Mouse (Mus musculus): Measurements from ENCODE around the gene Cflar.
A peak's percentile ranks its signal among the peaks of the same experiment; 100 is the strongest.

The Cflar gene

GRCm38 (mm10) chr1:58712076-58713061, 1.1 kb downstream of the Cflar start:
- DNase-seq, result peak; percentile 62

GRCm38 (mm10) chr1:58713081-58713892, 2.0 kb downstream of the Cflar start:
- peak; percentile 71 for DNase-seq

DNA sequence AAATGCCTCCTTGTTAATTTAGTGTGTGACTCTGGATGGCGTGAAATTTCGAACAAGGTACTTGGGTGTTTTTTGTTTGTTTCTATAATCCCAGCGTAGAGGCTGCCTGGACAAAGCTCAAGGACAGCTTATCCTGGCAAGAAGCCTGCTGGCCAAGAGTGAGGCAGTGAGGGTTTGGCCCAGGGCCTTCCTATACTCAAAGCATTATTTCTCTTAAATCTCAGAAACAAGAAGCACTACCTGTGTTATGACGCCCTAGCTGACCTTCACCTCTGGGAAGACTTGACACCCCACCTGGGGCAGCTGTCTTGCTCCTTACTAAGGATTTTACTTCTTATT, 2.6 kb downstream of the Cflar start:
- peak; percentile 79 for DNase-seq

DNA sequence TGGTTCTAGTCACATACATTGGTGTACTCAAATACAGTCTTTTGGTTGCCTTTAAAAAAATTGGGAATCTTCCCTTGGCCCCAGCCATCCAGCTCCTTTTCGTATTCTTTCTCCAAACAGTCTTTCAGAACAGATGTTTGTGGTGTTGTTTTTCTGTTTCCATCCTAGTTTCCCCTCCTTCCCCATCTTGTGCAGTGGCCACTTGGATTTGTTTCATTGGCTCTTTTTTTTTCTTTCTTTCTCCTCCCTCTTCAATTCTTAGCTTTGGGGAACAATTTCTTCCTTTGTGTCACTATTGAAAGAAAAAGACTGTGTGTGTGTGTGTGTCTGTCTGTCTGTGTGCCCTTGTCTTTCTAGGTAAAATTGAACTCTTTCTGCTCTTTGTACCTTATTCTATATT, 3.1 kb downstream of the Cflar start:
- no peak for DNase-seq

DNA sequence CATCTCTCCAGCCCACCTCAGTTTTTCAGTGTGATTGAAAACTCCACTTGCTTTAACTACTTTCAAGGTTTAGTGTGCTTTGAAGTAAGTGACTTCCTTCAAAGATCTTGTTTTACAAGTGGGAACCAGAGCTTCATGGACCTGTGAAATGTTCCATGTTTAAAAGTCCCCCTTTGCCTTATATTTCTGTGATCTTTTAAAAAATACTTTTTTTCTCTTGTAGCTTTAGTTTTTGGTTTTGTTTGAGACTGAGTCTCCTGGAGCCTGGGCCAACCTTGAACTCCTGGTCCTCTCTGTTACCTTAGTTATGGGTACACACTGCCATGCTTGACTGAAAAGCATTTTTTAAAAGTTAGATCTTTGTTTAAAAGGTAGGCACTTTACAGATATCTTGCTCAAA, 4.2 kb downstream of the Cflar start:
- DNase-seq, result no peak

DNA sequence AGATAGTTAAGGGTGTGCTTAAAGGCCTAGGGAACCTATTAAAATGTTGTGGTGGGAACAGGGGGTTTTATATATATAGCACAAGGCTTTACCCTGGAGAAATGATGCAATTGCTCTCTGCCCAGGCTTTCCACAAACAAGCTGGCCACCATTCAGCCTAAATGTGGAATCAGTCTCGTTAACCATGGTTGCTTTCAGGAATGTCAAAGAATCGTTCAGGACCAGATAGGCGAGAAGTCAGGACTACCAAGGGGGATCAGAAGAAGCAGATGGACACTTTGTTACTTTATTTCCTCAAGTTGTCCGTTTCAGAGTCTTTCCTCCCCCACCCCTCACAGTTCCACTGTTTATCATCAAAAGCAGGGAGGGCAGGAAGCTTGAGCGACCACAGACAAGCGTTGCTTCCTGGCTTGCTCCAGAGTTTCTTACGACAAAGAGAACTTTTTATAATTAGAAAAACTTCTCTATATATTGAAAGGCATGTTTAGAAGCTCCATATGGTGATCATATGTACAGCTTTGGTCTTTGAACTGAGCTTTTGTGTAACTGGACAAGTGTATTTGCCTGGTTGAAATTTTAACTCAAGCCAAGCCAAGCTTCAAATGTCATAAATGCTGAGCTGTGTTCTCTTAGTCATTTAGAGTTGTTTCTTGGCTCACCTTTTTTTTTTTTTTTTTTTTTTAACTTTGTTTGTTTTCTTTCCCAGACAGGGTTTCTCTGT, 5.0 kb downstream of the Cflar start:
- DNase-seq, result no peak

GRCm38 (mm10) chr1:58716883-58717220, 5.5 kb downstream of the Cflar start:
- DNase-seq, result no peak

DNA sequence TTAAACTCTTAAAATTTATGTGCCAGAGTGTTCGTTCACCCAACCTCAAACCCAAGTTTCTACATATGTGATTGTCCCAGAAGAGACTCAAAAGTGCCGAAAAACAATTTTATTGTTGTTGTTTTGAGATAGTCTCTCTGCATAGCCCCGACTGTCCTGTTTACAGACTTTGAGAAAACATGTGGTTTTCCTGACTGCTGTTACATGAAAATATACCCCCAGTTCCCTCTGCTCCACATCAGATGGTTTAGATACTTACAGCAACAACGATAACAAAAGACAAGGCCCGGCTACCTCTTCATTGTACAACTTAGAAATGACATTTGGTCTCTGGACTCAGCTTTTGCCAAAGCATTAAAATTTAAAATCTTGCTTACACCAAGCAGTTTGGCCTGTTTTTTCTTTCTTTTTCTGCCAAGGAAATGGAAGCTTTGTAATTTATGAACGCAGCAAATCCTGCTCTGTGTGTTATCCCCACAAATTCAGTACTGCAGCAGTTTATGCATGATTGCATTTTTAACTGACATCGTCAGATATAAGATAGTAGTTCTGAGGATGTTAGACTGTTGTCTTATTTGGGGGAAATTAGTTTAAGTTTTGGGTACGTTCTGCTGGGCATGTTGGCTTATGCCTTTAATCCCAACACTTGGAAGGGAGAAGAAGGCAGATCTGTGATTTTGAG, 6.4 kb downstream of the Cflar start:
- DNase-seq, result no peak

- DNase-seq, result no peak
Observed at GRCm38 (mm10) chr1:58719356-58719945, 8.1 kb downstream of the Cflar start.

GRCm38 (mm10) chr1:58720090-58720489, 8.8 kb downstream of the Cflar start:
- DNase-seq, result peak; percentile 33

DNA sequence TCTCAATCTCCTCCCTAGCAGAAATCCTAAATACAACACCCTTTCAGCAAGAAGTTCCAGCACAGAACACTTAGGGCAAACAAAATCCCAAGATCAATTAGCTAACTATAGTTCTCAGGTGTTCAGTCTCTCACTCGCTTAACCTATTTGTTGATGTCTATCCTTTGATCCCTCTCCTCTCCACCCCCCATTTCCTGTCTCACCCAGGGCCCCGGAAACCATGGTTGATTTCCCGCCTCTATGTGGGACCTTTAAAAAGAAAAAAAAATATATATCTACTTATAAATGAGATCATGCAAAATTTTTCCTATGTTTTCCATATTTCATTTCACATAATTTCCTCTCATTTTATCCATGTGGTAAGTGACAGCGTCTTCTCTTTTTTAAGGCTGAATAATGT, 9.7 kb downstream of the Cflar start:
- DNase-seq, result no peak

DNA sequence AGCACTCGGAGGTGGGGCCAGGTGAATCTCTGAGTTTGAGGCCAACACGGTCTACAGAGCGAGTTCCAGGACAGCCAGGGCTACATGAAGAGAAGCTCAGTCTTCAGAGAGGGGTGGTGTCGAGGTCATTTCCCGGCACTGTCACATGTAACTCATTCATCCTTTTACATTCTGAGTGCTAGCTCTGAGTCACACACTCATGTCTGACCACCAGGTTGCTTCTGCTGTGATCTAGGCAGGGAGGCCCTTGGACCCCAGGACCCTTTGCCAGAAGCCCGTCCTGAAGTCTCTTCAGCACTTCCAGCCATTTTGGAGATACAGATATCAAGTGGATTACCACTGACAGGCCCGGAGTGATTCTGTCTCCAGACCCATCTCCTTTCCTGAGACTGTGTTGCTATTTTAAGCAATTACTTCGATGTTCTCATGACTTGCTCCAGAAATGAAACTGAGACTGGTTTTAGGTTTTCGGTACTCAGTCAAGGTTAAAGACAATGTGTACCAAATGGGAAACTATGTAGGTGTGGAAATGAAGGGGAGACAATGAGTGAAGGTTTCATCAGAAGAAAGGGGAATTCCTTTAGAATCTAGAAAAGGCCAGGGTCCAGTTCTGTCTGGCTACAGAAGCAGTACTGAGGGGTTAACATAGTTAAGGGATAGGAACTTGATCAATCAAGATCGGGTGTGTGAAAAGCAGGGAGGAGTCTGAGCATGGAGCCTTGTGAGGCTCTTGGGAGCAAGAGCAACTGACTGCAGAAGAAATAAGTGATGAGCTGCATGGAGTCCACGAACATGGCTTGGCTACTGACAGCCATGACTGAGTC, 11.0 kb downstream of the Cflar start:
- DNase-seq, result no peak

DNA sequence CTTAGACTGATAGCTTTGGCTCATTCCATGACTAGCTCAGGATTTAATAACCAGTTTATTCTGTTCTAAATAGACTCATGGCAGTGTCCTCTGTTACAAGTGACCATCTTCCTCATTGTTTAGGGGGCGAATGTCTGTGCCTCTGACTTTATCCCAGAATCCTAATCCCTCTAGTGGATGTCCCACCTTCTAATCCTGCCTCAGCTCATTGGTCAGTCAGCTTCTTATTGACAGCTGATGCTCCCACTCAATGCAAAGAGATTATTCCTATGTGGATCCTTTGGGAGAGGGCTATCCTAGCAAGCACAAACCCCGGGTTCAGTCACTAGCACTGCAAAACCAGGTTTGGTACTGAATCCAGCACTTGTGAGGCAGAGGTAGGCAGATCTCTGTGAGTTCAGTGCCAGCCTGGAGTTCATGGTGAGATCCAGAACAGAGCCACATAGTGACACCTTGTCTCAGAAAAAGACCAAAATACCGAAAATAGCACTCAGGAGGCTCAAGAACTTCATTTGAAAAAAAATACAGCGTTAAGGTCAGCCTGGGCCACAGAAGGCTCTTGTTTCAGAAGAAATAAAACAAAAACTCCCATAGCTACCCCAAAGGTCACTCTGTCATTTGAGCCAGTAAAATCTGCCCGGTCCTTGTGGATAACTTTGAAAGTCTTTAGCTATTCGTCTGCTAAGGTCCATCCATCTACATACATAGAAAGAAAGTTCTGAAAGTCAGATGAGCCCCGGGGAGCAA, 11.9 kb downstream of the Cflar start:
- no peak for DNase-seq

DNA sequence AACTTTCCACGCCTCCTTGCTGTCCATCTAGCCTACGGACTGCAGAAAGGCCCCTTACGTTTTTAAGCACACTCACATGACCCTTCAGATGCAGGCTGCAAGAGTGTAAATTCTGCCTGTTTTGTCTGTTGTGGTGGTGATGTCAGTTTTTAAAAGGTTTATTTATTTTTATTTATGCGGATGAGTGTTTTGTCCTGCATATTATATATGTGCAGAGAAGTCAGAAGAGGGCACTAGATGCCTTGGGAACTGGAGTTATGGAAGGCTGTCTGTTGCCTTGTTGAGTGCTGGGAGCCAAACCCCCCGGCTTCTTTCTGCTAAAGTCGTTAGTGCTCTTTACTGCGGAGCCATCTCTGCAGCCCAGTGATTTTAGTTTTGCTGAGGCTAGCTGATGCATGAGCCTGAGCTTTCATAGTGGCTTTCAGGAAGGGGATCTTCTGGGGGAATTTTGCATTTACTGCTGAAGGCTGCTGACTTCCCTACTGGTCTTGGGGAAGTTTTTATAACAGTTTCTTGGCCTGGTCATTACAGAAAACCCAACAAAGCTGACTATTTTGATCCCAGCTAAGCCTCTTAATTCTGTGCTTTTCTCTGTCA, 12.6 kb downstream of the Cflar start:
- DNase-seq, result no peak

DNA sequence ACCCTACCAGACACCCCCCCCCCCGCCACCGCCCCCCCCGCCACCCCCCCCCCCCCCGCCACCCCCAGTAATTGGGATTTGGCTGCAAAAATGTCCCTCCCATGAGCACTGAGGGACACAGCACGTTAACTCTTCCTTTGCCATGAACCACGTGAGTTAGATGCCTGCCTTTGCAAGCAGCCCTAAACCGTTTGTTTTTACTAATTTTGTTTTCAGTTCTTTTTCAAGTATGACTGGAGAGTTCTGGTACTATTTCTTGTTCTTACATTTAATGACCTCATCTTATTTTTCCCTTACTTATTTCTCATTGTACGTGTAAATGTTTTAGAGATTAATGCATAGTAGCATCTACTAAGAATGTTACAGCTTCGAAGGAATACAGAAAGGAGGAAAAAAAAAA, 13.2 kb downstream of the Cflar start:
- no peak for DNase-seq

DNA sequence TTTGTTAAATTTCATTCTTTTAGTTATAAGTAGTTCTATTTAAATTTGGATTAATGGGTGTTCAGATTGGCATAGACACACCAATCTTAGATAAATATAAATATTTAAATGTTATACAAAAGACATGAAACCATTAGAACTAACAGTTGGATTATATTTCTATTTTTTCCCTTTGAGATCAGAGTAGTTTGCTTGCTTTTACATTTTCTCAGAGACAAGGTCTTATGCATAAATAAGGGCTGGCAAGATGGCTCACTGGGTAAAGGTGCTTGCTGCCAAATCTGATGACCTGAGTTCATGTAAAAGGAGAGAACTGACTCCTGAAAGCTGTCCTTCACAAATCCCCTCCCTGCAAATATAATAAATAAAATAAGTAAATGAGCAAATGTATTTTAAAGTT, 13.8 kb downstream of the Cflar start:
- DNase-seq, result no peak

GRCm38 (mm10) chr1:58725767-58726166, 14.5 kb downstream of the Cflar start:
- DNase-seq, result no peak

DNA sequence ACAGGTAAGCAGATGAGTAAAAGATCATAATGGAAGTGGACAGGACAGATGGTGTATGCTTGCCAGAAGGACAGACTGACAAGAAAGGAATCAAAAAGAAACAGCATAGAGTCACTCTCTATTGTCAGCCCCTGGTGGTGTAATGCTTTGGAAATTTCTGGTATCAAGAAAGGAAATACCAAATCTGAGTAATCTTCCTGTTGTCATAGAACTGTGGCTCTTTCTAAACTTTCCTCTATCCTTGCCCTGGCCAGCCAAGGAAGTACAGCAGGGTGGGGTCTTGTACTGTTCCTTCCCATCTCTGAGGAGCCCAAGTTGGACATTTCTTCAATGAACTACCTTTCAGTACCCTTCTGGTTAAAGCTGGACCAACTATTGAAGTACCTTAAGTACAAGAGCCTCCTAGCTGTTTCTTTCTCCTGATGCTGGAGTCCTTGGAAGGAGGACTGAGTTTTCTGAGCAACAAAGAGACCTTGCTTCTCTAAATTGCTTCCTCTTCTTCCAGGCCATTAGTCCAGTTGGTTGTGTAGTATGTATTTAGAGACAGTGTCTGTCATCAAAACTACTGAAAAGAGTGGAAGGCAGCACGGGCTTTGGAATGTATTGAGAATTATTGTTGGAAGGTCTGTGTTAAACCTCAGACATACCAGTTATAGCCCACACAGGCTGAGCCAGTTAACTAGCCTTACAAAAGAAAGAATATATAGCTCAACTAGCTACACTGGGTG, 15.9 kb downstream of the Cflar start:
- peak; percentile 29 for DNase-seq

DNA sequence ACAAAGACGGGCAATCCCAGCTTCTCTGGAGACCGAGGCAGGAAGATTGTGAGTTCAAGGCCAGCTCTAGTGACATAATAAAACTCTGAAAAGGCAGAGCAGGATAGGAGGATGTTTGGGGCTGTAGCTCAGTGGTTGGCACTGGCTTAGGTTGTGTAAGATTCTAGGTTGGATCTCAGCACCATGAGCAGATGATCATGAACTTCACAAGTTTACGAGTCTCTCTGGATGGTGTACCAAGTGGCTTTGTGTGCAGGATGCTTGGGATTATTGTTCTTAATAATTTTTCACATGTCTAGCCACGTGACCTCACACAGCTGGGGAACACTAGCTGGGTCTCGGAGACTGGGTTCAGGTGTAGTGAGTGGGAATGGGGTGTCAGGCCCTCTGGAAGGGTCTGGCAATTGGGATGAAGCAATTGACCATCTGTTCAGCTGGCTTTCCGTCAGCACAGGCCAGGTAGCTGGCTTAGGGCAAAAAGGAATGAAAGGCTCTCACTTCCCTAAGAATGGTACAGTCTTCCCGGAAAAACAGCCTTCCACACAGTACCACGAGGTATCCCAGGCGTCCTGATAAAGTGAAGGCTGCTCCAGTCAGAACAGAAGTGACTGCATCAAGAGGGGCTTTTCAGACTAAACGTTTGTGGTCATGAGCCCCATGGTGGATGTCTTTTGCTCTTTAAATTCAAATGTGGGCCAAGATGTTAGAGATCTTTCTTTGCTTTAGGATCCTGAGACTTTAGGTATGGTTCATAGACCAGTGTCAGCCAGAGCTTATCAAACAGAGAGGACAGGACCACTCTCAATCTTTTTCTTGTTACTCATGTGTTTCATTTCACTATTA, 16.7 kb downstream of the Cflar start:
- no peak for DNase-seq

All from lung, postnatal 14 days (tissue).